Mouse (Mus musculus) cortical plate, adult 2 months (tissue): ENCODE data around the gene Efcab7. TPM values are rescaled to one million over a fixed set of nuclear protein-coding genes. Genes with fewer than 3 reads are reported as not detected.

Experiments
- H3K27ac ChIP-seq: fragments of 200-500 bp; 2 replicates; pipeline ENCODE4 v1.5.1; 2012; ENCODE audit warnings: low read length, control low read depth, inconsistent platforms; ENCODE audit not compliant: insufficient read depth
- H3K4me1 ChIP-seq: fragments of 200-500 bp; 2 replicates; pipeline ENCODE4 v1.6.1; 2011; ENCODE audit warnings: low read length; ENCODE audit not compliant: control insufficient read depth, insufficient read depth
- H3K4me3 ChIP-seq: fragments of 200-500 bp; 2 replicates; pipeline ENCODE4 v1.5.1; 2011; ENCODE audit warnings: mild to moderate bottlenecking, low read length, control low read depth; ENCODE audit not compliant: insufficient read depth
- CTCF ChIP-seq: fragments of 200-500 bp; IDR thresholded peaks from 2 replicates; pipeline ENCODE4 v1.5.1; 2011; ENCODE audit warnings: mild to moderate bottlenecking, control low read depth, low read length; ENCODE audit not compliant: insufficient read depth; ENCODE audit errors: extremely low read depth
- POLR2A ChIP-seq: fragments of 200-500 bp; IDR thresholded peaks from 2 replicates; pipeline ENCODE4 v1.6.1; 2011; ENCODE audit warnings: mild to moderate bottlenecking, low read length, control low read depth; ENCODE audit not compliant: insufficient read depth; ENCODE audit errors: extremely low read depth
- polyA plus RNA-seq: library from polyadenylated mRNA; depleted of rRNA; stranded (reverse); fragments of >200 nt; gene quantifications from 2 replicates; pipeline ENCODE4 v1.2.3, GENCODE M21; 2012; rRNA removed

The Efcab7 gene
- polyA plus RNA-seq, 1 experiment = 7.2 TPM

GRCm38 (mm10) chr4:99958084-99958815 lies 129.3 kb downstream of the Efcab7 start:
- no peaks in the 10 kb centered on the region for H3K4me1 ChIP-seq
- TF ChIP-seq POLR2A = no peak
- no peak for TF ChIP-seq CTCF
- H3K4me3 ChIP-seq = no peak overlapping the region
- H3K27ac ChIP-seq = no peak overlapping the region

- no peak overlapping the region for H3K4me3 ChIP-seq
- H3K4me1 ChIP-seq = no peaks in the 10 kb centered on the region
- H3K27ac ChIP-seq = no peak overlapping the region
- no peak for TF ChIP-seq CTCF
- TF ChIP-seq POLR2A = no peak
These were observed 130.3 kb downstream of the Efcab7 start for GRCm38 (mm10) chr4:99959308-99959707.

Other genes starting within 250 kb of the Efcab7 start
- gene Foxd3, start 172.9 kb upstream of the Efcab7 start, polyA plus RNA-seq = not detected in 2 replicates
- gene Alg6, start 113.5 kb upstream of the Efcab7 start, polyA plus RNA-seq = 13.3 TPM in 2 replicates
- gene Pgm1, start 100.2 kb downstream of the Efcab7 start, polyA plus RNA-seq = 60.8 and 61.0 TPM in 2 replicates
- gene Itgb3bp, start 100.6 kb downstream of the Efcab7 start, polyA plus RNA-seq = 3.5 and 4.8 TPM in 2 replicates